18 mouse cellular contexts compared by ENCODE assay signal in the genomic region with DNA sequence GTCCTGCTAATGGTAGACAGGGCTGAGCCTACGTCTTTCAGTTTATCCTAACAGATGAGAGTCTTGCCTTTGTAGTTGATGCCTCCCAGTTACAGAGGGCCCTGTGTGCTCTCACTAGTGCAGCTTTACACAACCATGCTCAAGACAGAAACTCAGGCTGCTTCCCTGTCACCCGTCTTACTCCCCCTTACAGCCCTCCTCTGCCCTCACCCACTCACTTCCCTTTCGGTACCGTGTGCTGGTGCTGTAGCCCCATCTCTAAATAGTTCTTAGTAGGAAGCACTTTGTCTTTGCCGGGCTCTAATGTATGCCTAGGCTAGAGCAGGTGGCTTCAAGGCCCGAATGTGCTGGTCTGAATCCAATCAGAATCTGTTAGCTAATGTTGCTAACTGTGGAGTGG. TPM values are rescaled to one million over a fixed set of nuclear protein-coding genes. Genes with fewer than 3 reads are reported as not detected.
"Had no signal": no experiment of that assay in that cellular context is flagged by ENCODE, and none has a peak within 500 bp of the region (broad histone marks: within the 10 kb centered on the region; RNA-seq: fewer than 3 reads in every experiment).

No protein-coding gene starts in this region.

- ATAC-seq: midbrain, embryonic 13.5 days; midbrain, embryonic 16.5 days had no signal

- H3K36me3 ChIP-seq: liver, embryonic 13.5 days had no signal

- H3K4me2 ChIP-seq: liver, embryonic 13.5 days; midbrain, embryonic 13.5 days; neural tube, embryonic 13.5 days had no signal

- H3K9ac ChIP-seq: liver, embryonic 13.5 days; midbrain, embryonic 13.5 days; neural tube, embryonic 13.5 days had no signal

- H3K27me3 ChIP-seq: liver, embryonic 13.5 days; megakaryocyte, embryonic 14.5 days; midbrain, embryonic 13.5 days; neural tube, embryonic 13.5 days had no signal

- H3K9me3 ChIP-seq: liver, embryonic 13.5 days; megakaryocyte, embryonic 14.5 days; midbrain, embryonic 10.5 days; midbrain, embryonic 13.5 days; neural tube, embryonic 13.5 days had no signal

- DNase-seq: kidney, adult 2 months; kidney, postnatal 25 days; liver, embryonic 13.5 days; lung, adult 2 months; lung, postnatal 14 days; retina, postnatal 1 day; right cerebral cortex, postnatal 25 days; spleen, adult 18-20 months; thymus, postnatal 25 days had no signal

- H3K4me3 ChIP-seq: liver, embryonic 13.5 days; megakaryocyte, embryonic 14.5 days; midbrain, embryonic 10.5 days; midbrain, embryonic 13.5 days; myocyte; neural tube, embryonic 13.5 days had no signal

- H3K27ac ChIP-seq: kidney, postnatal 0 days; liver, embryonic 13.5 days; macrophage; midbrain, embryonic 10.5 days; midbrain, embryonic 13.5 days; neural tube, embryonic 13.5 days had no signal

RNA-seq across cellular contexts. Expression of a gene that starts 58.3 kb away (rescaled TPM):
- total RNA-seq: monocyte, adult 5-6 weeks had no signal
- polyA plus RNA-seq: macrophage had no signal
